Mouse (Mus musculus) urinary bladder, postnatal 25 days (tissue): ENCODE data around the gene Krtap12-1.
"Not testable (repeated sequence)": the region's sequence is repeated elsewhere in the genome, so short reads cannot be mapped to it uniquely, and the experiment has no call there.

Source experiments
- DNase-seq: peaks from one replicate; pipeline ENCODE4 v3.0.0; 2022; ENCODE audit warnings: low spot score

Gene Krtap12-1

DNA sequence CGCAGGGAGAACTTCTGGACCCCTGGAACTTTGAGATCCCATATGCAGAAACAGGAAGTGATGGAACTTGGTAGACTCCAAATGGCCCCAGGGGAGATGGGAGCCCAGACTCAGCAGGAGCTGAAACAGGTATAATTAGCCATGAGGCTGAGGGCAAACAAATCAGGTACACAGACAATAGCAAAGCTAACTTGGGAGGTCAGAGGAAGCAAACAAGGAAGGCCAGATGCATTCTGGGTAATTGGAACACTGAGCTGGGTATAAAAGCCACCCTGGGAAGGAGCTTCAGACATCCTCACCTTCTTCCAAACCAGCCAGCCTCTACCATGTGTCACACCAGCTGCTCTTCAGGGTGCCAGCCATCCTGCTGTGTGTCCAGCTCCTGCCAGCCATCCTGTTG lies at the start of gene Krtap12-1:
Krtap12-1 (plus strand) TSS at position 301 of the 400 bp plus-strand sequence.
- not testable (repeated sequence) for DNase-seq

DNA sequence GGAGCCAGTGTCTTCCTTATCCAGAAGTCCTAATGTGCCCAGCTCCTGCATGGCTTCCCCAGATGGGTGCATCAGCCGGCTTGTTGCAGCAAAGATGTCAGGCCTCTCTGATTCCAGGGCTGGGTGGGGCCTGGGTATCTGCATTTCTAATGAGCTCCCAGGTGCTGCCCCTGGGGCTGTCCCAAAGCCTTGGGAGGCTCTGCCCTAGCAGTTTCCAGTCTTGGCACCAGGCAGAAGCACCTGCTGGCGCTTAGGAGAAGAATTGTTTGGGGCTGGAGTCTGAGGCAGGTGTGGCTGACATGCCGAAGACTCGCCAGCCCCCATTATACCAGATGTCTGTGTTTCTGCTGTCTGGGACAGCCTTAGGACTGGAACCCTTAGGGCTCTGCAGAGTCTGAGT lies 49.7 kb upstream of the Krtap12-1 start:
- no peak for DNase-seq

DNA sequence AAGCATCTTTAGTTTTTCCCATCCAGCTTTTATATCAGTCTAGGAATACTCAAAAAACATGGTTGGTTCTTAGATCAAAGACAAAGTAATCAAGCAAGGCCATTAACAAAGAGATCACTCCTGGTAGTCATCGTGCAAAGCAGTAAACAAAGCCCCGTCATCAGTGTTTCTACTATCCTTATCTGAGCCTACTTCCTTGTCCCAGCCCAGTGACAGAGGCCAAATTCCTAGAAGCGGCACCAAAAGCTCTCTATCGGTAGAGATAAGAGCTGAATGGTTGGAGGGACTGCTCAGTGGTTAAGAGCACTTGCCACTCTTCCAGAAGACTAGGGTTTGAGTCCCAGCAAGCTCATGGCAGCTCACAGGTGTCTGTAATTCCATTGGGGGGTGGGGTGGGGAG lies 48.9 kb upstream of the Krtap12-1 start:
- no peak for DNase-seq

DNA sequence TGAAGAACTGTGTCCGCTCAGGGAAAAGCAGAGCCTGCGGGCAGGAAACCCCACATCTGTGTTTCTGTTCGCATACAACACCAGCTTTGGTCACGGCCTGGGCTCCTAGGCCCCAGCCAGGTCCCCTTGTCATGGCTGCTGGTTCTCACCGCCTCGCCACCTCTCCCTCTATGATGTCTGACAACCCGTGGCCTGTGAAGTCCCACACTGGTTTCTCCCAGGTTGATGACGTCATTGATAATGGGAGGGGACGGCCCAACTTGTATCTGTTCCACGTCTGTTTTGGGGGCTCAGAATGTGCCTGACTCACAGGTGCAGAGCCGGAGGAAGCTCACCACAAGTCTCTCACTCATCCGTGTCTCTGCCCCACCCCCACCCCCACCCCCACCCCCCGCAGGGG lies 46.6 kb upstream of the Krtap12-1 start:
- DNase-seq: no peak

DNA sequence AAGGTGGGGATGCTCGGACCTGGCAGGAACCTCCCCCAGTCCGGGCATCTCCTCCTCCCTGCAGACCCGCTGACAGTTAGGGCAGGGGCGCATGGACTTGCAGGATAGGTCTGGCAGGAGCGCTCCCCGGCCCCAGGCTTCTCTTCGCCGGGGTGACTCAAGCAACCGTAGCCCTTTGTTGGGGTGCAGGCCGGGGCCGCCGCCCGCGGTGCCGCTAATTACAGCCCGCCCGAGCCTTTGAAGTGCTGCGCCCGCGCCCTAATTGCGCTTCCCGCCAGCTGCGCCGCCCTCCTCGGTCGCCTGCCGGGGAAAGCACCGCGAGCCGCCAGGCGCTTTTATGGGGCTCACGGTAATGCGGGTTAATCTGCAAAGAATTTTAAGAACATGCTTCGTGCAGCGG lies 42.8 kb upstream of the Krtap12-1 start:
- no peak for DNase-seq

DNA sequence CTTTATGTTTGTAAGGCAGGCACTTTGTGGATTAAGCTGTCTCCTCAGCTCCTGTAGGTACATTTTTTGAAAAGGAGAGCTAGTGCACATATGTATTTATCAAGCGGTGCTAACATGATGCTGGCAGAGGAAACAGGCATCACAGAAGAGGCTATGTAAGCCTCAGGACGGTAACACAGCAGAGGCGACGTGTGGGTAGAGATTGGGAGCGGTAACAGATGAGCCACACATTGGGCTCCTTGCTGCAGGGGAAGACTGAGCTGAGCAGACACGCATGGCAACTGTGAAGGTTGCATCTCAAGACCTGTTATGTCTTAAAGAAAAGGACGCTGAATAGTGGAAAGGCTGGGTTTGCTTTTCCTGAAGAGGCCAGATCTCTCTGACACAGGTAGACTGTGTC lies 37.4 kb upstream of the Krtap12-1 start:
- no peak for DNase-seq

DNA sequence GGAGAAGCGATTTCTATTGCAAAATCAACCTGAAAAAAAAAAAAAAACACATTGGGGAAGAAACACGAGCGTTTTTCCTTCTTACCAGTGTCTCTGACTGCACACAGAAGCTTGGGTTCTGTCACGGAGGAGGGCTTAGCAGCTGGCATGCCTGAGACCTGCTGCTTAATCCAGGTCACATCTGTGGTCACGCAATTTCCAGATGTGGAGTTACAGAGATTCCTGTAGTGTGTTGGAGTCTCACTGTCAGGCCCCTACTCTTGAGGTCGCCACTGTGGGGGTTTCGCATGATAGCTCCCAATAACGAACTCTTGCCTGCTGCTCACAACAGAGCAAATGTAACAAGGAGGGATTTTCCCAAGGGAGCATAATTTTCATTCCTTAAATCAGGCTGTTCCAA lies 36.2 kb upstream of the Krtap12-1 start:
- DNase-seq: no peak

DNA sequence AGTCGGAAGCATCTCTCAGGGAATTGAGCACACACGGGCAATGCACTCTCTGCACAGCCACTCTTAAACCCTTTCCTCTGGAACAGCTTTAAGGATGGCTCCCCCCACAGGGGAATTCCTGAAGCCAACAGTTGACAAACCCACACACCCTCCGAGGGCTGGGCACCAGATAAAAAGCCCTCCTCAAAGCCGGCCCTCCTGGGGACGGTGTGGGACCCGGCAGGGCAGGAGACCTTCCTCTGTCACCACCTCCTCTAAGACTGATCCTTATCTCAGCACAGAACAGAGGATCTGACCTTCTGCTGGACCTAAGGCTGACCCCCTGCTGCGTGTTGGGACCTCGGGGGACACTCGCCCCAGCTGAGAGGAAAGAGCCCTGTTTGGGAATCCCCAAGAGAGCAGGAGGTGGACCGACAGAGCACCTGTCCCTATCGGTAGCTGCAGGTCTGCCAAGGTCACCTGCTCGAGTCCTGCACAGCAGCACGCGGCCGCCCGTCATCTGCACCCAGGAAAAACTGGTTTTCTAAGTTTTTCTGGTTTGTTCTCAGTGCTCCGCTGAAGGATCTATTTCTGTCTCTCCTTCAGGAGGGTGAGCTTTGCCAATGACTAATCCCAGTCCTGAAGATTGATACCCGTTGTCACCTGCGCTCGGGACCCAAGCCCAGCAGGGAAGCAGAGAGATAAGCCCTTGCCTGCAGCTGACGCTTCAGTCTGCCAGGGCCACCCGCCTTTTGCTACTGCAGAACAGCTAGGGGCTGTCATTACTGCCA lies 34.3 kb upstream of the Krtap12-1 start, which contains the start of gene Tspear:
Tspear (plus strand) TSS at position 675 of the 770 bp plus-strand sequence.
- no peak for DNase-seq

DNA sequence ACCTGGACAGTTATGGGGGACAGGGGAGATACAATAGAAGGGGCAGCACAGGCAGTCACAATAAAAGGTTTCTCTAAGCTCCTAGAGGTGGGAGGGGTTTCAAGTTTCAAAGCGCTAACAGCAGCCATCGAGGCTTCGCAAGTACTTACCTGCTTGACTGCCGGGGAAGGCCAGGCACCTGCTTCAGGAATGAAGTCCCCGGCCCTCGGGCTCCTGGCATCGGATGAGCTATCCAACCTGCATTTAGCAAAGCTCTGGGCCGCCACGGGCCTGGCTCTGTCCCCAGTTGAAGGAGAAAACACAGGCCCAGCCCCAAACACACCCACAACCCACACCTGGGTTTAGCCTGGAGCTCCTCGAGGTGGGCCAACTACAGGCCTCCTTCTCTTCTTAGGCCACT lies 33.4 kb upstream of the Krtap12-1 start:
- DNase-seq: no peak

DNA sequence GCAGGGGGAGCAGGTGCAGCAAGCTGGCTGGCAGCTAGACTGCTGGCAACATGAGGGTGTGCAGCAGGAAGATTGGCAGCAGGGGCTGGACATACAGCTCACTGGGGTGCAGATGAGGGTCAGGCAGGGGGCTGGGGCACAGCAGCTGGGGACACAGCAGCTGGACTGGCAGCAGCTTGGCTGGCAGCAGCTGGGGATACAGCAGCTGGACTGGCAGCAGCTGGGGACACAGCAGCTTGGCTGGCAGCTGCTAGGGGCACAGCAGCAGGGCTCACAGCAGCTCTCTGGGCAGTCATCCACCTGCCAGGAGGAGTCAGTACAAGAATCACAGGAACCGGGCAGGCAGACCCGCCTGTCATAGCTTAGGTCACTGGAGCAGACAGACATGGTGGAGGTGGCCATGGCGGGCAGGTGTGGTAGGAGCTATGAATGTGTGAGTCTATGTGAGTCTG lies 30.0 kb upstream of the Krtap12-1 start, which contains the start of gene Gm19402:
Gm19402 (minus strand) TSS at position 402 of the 452 bp plus-strand sequence.
- not testable (repeated sequence) for DNase-seq

DNA sequence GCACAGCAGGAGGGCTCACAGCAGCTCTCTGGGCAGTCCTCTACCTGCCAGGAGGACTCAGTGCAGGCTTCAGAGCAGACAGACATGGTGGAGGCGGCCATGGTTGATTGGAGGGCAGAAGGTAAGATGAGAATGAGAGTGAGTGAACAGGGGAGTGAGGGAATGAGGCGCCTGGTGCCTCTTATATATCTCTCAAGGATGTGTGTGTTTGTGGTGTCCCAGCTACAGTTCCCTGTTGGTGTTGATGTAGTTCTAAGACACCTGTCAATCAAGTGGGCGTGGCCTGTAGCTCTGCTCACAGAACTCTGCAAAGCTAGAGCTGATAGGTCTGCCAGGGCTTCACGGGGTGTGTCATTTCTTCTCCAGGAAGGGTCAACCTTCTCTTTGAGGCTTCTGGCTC lies 23.3 kb upstream of the Krtap12-1 start, which contains the start of gene Gm9508:
Gm9508 (minus strand) TSS at position 101 of the 400 bp plus-strand sequence.
- DNase-seq: no peak

DNA sequence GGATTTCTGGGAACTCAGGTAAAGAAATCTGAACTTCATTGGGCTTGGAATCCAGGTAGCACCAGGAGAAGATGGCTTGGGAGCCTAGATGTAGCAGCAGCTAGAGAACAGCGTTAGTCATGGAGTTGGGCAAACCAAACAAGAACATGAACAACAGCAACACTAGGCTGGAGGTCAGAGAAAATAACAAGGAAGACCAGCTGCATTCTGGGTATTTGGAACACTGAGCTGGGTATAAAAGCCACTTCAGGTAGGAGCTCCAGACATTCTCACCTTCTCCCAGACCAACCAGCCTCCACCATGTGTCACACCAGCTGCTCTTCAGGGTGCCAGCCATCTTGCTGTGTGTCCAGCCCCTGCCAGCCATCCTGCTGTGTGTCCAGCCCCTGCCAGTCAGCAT lies 14.1 kb upstream of the Krtap12-1 start, which contains the start of gene Gm10272:
Gm10272 (plus strand) TSS at position 301 of the 400 bp plus-strand sequence.
- DNase-seq: no peak

DNA sequence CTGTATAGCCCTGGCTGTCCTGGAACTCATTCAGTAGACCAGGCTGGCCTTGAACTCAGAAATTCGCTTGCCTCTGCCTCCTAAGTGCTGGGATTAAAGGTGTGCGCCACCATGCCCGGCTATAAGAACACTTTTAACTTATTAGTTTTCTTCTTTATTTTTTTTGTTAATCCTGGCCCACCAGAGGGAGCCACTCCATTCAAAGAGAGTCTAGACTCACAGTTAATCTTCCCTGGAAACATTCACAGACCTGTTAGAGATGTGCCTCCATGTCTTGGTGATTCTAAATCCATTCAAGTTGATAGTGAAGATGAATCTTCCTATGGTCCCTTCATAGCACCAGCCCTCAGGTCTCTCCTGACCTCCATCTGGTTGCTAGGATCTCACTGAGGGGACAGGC lies 10.6 kb upstream of the Krtap12-1 start:
- DNase-seq: no peak

DNA sequence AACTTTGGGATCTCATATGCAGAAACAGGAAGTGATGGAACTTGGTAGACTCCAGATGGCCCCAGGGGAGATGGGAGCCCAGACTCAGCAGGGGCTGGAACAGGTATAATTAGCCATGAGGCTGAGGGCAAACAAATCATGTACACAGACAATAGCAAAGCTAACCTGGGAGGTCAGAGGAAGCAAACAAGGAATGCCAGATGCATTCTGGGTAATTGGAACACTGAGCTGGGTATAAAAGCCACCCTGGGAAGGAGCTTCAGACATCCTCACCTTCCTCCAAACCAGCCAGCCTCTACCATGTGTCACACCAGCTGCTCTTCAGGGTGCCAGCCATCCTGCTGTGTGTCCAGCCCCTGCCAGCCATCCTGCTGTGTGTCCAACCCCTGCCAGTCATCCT lies 9.2 kb upstream of the Krtap12-1 start, which contains the start of gene Gm10024:
Gm10024 (plus strand) TSS at position 301 of the 400 bp plus-strand sequence.
- DNase-seq: not testable (repeated sequence)

DNA sequence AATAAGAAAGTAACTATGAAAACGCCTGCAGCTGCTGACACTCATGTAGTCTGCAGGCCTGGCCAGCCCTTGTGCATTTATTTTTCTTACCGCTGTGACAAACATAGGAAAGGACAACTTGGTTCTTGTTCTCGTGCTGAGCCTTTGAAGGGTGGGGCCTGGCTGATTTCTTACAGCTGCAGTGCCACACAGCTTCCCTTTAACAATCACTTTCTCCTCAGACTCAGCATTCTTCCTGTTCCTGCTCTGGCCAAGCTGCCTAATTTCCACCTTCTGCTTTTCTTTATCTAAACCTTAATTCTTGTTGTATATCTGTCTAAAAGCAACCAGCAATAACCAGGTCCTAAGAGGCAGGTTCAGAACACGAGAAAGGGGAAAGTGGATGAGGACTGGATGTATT lies 6.7 kb upstream of the Krtap12-1 start:
- no peak for DNase-seq

DNA sequence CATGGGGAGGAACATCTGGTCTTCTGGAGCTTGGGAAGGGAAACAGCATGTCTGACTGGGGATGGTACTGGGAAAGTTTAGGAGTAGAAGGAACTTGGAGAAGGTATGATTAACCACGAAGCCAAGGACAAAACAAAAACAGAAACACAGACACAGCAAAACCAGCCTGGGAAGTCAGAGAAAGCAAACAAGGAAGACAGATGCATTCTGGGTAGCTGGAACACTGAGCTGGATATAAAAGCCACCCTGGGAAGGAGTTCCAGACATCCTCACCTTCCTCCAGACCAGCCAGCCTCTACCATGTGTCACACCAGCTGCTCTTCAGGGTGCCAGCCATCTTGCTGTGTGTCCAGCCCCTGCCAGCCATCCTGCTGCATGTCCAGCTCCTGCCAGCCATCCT lies 4.9 kb upstream of the Krtap12-1 start, which contains the start of gene Gm10142:
Gm10142 (plus strand) TSS at position 301 of the 400 bp plus-strand sequence.
- no peak for DNase-seq

DNA sequence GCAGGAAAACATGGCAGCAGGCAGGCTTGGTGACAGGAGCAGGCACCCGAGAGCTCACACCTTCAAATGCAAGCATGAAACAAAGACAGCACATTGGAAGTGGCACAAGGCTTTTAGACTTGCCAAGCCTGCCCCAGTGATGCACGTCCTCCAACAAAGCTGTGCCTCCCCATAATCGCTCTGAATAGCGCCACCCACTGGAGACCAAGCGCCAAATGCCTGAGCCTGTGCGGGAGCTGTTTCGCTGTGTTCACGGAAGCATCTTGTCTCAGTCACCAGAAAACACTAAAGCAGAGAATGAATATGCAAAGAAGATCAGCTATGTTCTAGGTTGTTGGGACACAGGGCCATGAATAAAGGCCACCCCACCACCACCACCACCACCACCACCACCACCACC lies 4.5 kb downstream of the Krtap12-1 start:
- DNase-seq: no peak

DNA sequence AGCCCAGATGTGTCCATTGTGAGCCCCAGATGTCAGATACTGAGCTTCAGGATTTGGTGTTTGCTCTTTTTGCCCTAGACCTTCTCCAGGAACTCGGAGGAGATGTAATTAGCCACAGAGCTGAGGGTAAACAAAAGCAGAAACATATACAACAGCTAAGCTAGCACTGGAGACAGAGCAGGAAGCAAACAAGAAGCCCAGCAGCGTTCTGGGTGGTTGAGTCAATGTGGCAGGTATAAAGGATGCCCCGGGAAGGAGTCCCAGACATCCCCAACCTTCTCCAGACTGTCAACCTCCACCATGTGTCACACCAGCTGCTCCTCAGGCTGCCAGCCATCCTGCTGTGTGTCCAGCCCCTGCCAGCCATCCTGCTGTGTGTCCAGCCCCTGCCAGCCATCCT lies 5.8 kb downstream of the Krtap12-1 start, which contains the start of gene Gm10100:
Gm10100 (plus strand) TSS at position 301 of the 400 bp plus-strand sequence.
- DNase-seq: no peak

DNA sequence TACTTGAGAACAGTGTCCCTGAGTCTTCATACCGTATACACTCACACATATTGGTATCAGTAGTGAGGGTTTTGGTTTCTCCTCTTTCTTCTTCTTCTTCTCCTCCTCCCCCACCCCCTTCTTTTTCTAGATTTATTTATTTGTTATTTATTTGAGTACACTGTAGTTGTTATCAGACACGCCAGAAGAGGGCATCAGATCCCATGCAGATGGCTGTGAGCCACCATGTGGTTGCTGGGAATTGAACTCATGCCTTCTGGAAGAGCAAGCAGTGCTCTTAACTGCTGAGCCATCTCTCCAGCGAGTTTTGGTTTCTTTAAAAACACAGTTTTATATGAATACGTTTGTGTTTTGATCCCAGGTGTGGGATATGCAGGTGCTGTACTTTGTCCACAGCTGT lies 7.9 kb downstream of the Krtap12-1 start:
- DNase-seq: no peak

DNA sequence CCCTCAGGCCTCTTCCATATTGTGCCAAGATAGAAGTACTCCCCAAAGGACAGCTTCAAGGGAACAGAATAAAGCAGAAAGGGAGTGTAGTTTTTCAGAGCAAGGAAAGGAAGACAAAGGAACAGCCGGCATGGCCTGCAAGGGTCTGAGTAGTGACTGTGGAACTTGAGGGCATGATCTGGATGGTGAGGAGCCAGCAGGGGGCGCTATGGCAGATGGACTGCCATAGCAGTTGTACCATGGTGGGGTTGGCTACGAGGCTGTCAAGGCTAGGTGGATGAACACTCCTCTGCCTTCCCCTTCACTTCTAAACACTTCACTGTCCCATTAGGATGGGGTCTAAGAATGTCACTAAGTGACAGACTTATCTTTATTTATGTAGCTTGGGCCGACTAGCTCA lies 8.8 kb downstream of the Krtap12-1 start:
- no peak for DNase-seq

DNA sequence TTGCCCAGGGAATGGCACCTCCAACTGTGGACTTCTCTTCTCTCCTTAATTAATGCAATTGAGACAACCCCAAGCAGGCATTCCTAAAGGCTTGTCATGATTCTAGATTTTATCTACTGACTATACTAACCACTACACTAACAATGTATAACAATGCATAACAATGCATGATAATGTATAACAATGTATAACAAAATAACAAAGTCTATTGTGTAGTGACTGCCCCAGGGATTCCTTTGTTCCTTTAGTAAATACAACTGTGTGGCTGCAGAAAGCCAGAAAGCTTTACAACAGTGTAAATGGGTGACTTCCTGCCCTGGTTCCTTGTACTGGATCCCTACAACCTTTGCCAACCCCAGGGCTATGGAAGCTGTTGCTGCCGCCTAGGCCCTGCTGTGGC lies 15.5 kb downstream of the Krtap12-1 start:
- DNase-seq: no peak

DNA sequence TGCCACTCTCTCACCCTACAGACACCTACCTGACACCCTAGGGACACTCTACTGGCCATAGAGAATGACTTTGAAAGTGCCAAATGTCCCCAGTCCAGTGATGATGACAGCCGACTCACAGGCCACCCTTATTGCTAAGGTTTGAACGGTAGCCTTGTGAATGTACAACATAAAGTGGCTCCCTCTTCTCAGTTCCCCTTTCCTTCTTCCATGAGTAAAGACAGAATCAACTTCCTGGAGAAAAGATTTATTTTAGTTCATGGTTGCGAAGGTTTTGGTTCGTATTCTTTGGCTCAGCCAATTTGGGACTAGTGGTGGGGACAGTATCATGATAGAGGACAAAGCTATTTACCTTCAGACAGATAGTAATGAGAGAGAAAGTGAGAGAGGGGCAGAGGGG lies 18.5 kb downstream of the Krtap12-1 start:
- no peak for DNase-seq

DNA sequence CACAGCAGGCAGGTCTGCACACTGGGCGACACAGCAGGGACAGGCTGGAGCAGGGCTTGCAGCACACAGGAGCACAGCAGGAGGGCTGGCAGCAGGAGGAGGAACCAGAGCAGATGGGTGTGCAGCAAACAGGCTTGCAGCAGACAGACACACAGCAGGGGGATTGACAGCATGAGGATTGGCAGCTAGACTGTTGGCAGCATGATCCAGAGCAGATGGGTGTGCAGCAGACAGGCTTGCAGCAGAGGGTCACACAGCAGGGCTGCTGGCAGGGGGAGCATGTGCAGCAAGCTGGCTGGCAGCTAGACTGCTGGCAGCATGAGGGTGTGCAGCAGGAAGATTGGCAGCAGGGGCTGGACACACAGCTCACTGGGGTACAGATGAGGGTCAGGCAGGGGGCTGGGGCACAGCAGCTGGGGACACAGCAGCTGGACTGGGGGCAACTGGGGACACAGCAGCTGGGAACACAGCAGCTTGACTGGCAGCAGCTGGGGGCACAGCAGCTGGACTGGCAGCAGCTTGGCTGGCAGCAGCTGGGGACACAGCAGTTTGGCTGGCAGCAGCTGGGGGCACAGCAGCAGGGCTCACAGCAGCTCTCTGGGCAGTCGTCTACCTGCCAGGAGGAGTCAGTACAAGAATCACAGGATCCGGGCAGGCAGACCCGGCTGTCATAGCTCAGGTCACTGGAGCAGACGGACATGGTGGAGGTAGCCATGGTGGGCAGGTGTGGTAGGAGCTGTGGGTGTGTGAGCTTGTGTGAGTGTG lies 21.7 kb downstream of the Krtap12-1 start, which contains the start of gene Gm18596:
Gm18596 (minus strand) TSS at position 715 of the 765 bp plus-strand sequence.
- DNase-seq: not testable (repeated sequence)
